Mouse (Mus musculus) frontal cortex, adult 2 months (tissue): ENCODE measurements around the gene Gm13420. TPM values are rescaled to one million over a fixed set of nuclear protein-coding genes. Genes with fewer than 3 reads are reported as not detected.

Source experiments
- DNase-seq, 2 experiments: peaks; one replicate each; pipeline ENCODE4 v3.0.0; 2022; ENCODE audit warnings: low spot score in 1 of 2; ENCODE audit errors: extremely low spot score in 1 of 2
- polyA plus RNA-seq: library from polyadenylated mRNA; depleted of rRNA; stranded (reverse); fragments of >200 nt; gene quantifications from 2 replicates; pipeline ENCODE4 v1.2.3, GENCODE M21; 2012; rRNA removed

Gm13420 gene
- polyA plus RNA-seq, 1 experiment = 0.38 TPM

GRCm38 (mm10) chr2:29703104-29704081 is 48.1 kb downstream of the Gm13420 start:
- no peak for DNase-seq

DNA sequence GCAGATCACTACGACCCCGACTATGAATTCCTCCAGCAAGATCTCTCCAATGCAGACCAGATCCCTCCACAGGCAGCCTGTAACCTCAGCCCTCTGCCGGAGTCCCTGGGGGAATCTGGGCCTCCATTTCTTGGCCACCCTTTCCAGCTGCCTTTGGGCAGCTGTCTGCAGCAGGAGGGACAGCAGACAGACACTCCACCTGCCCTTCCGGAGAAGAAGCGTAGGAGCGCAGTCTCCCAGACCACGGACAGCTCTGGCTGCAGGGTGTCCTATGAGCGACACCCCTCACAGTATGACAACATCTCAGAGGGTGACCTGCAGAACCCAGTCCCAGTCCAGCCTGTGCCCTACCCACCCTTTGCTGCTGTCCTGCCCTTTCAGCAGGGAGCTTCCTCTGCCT is 49.3 kb downstream of the Gm13420 start:
- DNase-seq = no peak

DNA sequence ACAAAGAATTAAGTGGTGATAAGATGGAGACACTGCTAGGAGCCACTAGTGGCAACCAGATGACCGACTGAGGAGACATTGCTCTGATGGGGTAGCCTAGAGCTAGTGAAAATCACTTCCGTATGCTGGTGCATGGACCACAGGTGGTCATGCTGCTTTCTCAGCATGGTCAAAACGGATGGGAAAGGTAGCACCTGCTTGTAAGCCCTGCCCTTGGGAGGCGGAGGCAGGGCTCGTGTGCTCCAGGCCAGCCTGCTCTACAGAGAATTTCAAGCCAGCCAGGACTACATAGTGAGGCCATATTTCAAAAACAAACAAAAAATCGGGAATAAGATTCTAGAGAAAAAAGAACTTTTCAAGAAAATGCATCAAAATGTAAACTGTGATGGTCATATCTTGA is 50.1 kb downstream of the Gm13420 start:
- DNase-seq = no peak

DNA sequence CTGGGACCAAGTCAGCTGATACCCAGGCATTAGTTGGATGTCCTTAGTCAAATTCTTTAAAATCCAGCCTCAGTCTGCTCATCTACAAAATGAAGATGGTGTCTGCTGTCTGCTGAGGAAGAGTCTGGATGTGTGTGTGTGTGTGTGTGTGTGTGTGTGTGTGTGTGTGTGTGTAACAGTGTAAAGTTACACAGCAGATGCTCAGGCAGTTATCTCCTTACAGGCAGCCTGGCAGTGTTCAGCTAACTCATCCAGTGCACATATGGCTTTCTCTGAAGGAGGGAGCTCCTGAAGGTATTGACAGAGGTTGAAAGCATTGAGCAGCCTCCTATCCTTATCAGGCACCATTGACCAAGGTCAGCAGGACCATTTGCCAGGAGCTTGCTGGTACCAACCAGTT is 50.6 kb downstream of the Gm13420 start:
- peak in 1 of 2 experiments; percentile 48 for DNase-seq

DNA sequence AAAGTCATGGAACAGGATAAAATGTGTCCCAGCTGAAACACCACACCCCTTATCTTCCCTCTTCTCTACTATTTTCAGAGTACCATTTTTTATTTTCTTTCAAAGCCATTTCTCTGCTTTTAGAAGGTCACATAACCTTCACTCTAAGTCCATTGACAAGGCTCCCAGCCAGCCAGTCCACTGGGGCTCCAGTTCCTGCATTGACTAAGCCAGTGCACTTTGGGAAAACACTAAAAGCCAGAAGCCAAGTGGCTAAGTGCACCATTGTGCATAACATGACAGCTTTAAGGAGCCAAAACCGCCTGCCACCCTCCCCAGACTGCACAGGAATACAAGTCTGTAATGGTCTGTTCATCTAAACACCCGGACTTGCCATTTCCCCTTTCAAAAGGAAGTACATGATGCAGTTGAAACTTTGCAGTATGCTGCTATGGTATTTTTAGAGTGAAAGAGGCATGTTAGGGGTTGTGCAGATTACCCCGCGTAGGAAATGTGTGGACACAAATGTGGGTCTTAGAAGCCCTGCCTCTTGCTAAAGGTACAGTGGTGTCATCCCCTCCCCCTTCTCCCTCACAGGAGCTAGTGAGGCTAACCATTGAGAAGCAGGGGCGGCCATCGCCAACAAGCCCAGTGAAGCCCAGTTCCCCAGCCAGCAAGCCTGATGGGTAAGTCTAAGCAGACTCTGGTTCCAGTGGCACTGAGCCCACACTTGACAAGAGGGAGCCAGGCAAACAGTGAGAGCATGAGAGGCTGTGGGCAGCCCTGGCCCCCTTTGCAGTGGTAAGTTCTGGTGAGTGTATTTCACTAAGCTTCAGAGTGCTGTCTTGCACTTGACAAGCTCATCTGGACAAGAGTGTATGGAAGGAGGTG is 52.8 kb downstream of the Gm13420 start:
- DNase-seq = no peak

DNA sequence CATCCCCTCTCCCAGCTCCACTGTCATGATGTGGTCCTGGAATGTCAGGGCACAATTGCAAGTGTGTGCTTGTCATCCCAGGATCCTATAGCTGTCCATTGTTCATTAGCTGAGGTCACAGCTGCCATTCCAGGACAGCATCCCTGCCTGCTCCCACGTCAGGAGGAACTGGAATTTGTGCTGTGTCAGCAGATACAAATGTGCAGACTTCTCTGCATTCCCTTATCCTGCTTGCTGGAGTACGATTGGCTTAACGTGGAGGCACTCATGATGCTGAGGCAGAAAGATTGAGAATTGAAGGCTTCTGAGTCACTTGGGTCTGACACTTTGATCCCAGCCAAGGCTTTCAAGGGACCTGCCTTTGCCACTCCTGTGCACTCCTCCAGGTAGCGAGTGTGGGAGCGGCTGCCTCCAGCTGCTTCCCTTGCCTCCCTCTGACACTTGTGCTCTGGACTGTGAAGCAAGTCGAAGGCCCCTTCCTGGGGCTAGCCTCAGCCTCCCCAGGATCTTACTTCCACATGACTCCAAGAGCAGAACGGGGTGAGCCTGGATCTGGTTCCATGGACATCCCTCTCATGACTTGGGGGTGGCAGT is 55.2 kb downstream of the Gm13420 start:
- DNase-seq = no peak

Other genes with a start within 250 kb of the Gm13420 start
- 74.6 and 80.1 TPM in 2 replicates for gene Rapgef1, start 132.0 kb downstream of the Gm13420 start, polyA plus RNA-seq
- gene Gm13547, start 7.6 kb upstream of the Gm13420 start, polyA plus RNA-seq = not detected in 2 replicates
- gene Coq4, start 35.8 kb upstream of the Gm13420 start, polyA plus RNA-seq = 42.3 and 42.7 TPM in 2 replicates
- 37.5 and 40.1 TPM in 2 replicates for gene Trub2, start 36.8 kb upstream of the Gm13420 start, polyA plus RNA-seq
- gene Slc27a4, start 50.9 kb upstream of the Gm13420 start, polyA plus RNA-seq = 60.2 and 65.3 TPM in 2 replicates
- gene Urm1, start 68.4 kb upstream of the Gm13420 start, polyA plus RNA-seq = 56.4 and 68.3 TPM in 2 replicates
- 15.9 and 16.2 TPM in 2 replicates for gene Cercam, start 117.5 kb upstream of the Gm13420 start, polyA plus RNA-seq
- gene Odf2, start 137.5 kb upstream of the Gm13420 start, polyA plus RNA-seq = 177 and 198 TPM in 2 replicates
- gene Gle1, start 183.7 kb upstream of the Gm13420 start, polyA plus RNA-seq = 50.4 and 60.2 TPM in 2 replicates
- 610 and 785 TPM in 2 replicates for gene Sptan1, start 213.9 kb upstream of the Gm13420 start, polyA plus RNA-seq